Mouse (Mus musculus) kidney, postnatal 0 days (tissue): ENCODE results near the gene Entpd4b. TPM values are rescaled to one million over a fixed set of nuclear protein-coding genes. Genes with fewer than 3 reads are reported as not detected.
"Not testable (repeated sequence)": the region's sequence is repeated elsewhere in the genome, so short reads cannot be mapped to it uniquely, and the experiment has no call there.

Experiments used
- ATAC-seq: fragments of 200-750 bp; cut with Nextera tagmentation; replicated peaks from 2 replicates; pipeline ENCODE4 v1.8.0; 2017; ENCODE audit warnings: low read depth, moderate number of reproducible peaks, moderate TSS enrichment, moderate library complexity; ENCODE audit not compliant: low FRiP score
- DNase-seq: peaks from one replicate; pipeline ENCODE4 v3.0.0-alpha.2; 2016; ENCODE audit warnings: low spot score
- H3K27ac ChIP-seq: fragments of 300-500 bp; sonication (generic); 2 replicates; pipeline ENCODE4 v1.5.1; 2014; ENCODE audit warnings: mild to moderate bottlenecking
- H3K27me3 ChIP-seq: fragments of 300-500 bp; sonication (generic); 2 replicates; pipeline ENCODE4 v1.6.1; 2014; ENCODE audit warnings: low read length, mixed read lengths; ENCODE audit not compliant: insufficient read depth
- H3K36me3 ChIP-seq: fragments of 300-500 bp; sonication (generic); 2 replicates; pipeline ENCODE4 v1.6.1; 2014; ENCODE audit warnings: low read length, mixed read lengths; ENCODE audit not compliant: insufficient read depth
- H3K4me1 ChIP-seq: fragments of 300-500 bp; sonication (generic); replicated peaks from 2 replicates; pipeline ENCODE4 v1.6.1; 2014; ENCODE audit warnings: antibody characterized with exemption, low read length, mixed read lengths; ENCODE audit not compliant: insufficient read depth
- H3K4me2 ChIP-seq: fragments of 300-500 bp; sonication (generic); 2 replicates; pipeline ENCODE4 v1.6.1; 2014; ENCODE audit warnings: mild to moderate bottlenecking, low read length, moderate library complexity, mixed read lengths
- H3K4me3 ChIP-seq: fragments of 300-500 bp; sonication (generic); replicated peaks from 2 replicates; pipeline ENCODE4 v1.5.1; 2014; ENCODE audit warnings: low read depth, low read length
- H3K9ac ChIP-seq: fragments of 300-500 bp; sonication (generic); 2 replicates; pipeline ENCODE4 v1.6.1; 2014; ENCODE audit warnings: low read depth, low read length
- H3K9me3 ChIP-seq: fragments of 300-500 bp; sonication (generic); replicated peaks from 2 replicates; pipeline ENCODE4 v1.6.1; 2016; ENCODE audit warnings: low read length, inconsistent platforms, mixed read lengths
- WGBS: fragments of 180-500 bp; shearing (Covaris S2); extraction: QIAGEN DNeasy Blood & Tissue Kit; methylation state at CpG from one replicate; pipeline ENCODE4 v1.1.7; 2014; 5-methylcytosine and 5-hydroxymethylcytosine counted together
- polyA plus RNA-seq: library from polyadenylated mRNA; unstranded; fragments of >200 nt; fragmentation: Nextera tagmentation; extraction: Ambion mirVana; gene quantifications from 2 replicates; pipeline ENCODE4 v1.2.1, GENCODE M21; 2015

The Entpd4b gene
- polyA plus RNA-seq, 1 experiment from 2014 or later, result 14.8 TPM

- H3K36me3 ChIP-seq, DNase-seq, H3K4me3 ChIP-seq, H3K27ac ChIP-seq, ATAC-seq, H3K4me1 ChIP-seq, H3K9ac ChIP-seq, H3K4me2 ChIP-seq, H3K27me3 ChIP-seq, H3K9me3 ChIP-seq: not testable (repeated sequence)
- WGBS, result no CpG with 5 or more reads among the region's 7 CpGs
Measured at GRCm38 (mm10) chr14:69544033-69544432, 11.2 kb upstream of the Entpd4b start.

- H3K4me3 ChIP-seq, H3K4me1 ChIP-seq, H3K27me3 ChIP-seq, ATAC-seq, H3K4me2 ChIP-seq, H3K36me3 ChIP-seq, DNase-seq, H3K9me3 ChIP-seq, H3K27ac ChIP-seq, H3K9ac ChIP-seq: not testable (repeated sequence)
- no CpG with 5 or more reads among the region's 2 CpGs for WGBS
Measured at GRCm38 (mm10) chr14:69545052-69545451, 10.2 kb upstream of the Entpd4b start.

- H3K27ac ChIP-seq, H3K4me2 ChIP-seq, ATAC-seq, H3K4me3 ChIP-seq, DNase-seq, H3K9ac ChIP-seq, H3K36me3 ChIP-seq, H3K27me3 ChIP-seq, H3K9me3 ChIP-seq, H3K4me1 ChIP-seq: not testable (repeated sequence)
- no CpG with 5 or more reads among the region's 4 CpGs for WGBS
Measured at GRCm38 (mm10) chr14:69547310-69547709, 7.9 kb upstream of the Entpd4b start.

- not testable (repeated sequence) for H3K36me3 ChIP-seq
- WGBS, result no CpG with 5 or more reads among the region's 8 CpGs
Measured at GRCm38 (mm10) chr14:69556820-69557219, 1.6 kb downstream of the Entpd4b start.

GRCm38 (mm10) chr14:69557550-69557949 lies 2.3 kb downstream of the Entpd4b start:
- WGBS, result no CpG with 5 or more reads among the region's 14 CpGs
- not testable (repeated sequence) for H3K9ac ChIP-seq, ATAC-seq, H3K27ac ChIP-seq, H3K9me3 ChIP-seq, H3K36me3 ChIP-seq, H3K27me3 ChIP-seq, H3K4me2 ChIP-seq, DNase-seq, H3K4me1 ChIP-seq, H3K4me3 ChIP-seq

More at GRCm38 (mm10) chr14:69556820-69557219, 1.6 kb downstream of the Entpd4b start:
- not testable (repeated sequence) for H3K4me3 ChIP-seq, H3K9ac ChIP-seq, H3K4me2 ChIP-seq, ATAC-seq, H3K27me3 ChIP-seq, H3K9me3 ChIP-seq, H3K27ac ChIP-seq, DNase-seq, H3K4me1 ChIP-seq

Other genes with a start within 250 kb of the Entpd4b start
- gene Gm16867, start 52.1 kb upstream of the Entpd4b start, polyA plus RNA-seq, result 0.11 TPM in 1 of 2 replicates, not detected in the other
- gene Gm27179, start 42.9 kb upstream of the Entpd4b start, polyA plus RNA-seq, result not detected in 2 replicates